Mouse (Mus musculus): ENCODE results near the gene Arhgef1. TPM values are rescaled to one million over a fixed set of nuclear protein-coding genes. Genes with fewer than 3 reads are reported as not detected.

Gene Arhgef1
- polyA plus RNA-seq, 1 experiment from 2014 or later: 30.4 TPM

DNA sequence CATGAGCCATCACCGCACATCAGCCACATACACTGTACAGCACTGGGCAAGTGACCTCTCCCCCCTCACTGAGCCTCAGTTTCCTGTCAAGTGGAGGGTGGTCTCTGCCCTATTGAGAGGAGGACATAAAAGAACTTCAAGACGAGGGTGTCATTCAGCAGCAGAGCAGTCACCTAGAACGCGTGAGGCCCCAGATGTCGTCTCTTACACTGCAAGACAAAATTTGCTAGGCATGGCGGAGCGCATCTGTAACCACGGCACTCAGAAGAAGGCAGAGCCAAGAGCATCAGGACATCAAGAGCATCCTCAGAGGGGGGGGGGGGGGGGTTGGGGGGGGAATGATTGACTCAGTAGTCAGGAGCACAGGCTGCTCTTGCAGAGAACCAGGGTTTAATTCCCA, 6.4 kb upstream of the Arhgef1 start:
- Histone ChIP-seq H3K9ac (replicated peaks) (no peak overlapping the region), H3K4me2 (ENCODE audit: low read depth, low read length) (no peak overlapping the region), H3K9me3 (ENCODE audit: low read length) (no peaks in the 10 kb centered on the region), H3K27ac (ENCODE audit: low read depth) (peak overlapping the region; percentile 67), H3K4me3 (ENCODE audit: low read depth, low read length) (no peak overlapping the region), H3K36me3 (replicated peaks; ENCODE audit: insufficient read depth, low read length) (0 out of 2 replicates have a peak, but pooled peaks cover under 1% of the 10 kb centered on the region), H3K4me1 (ENCODE audit: insufficient read depth) (0 out of 2 replicates have a peak, but pooled peaks cover 2% of the 10 kb centered on the region), H3K27me3 (ENCODE audit: insufficient read depth, low read length) (no peaks in the 10 kb centered on the region)
- TF ChIP-seq CTCF (IDR thresholded peaks at IDR 0.05; ENCODE audit: low read depth) (no peak), EP300 (IDR thresholded peaks at IDR 0.05; ENCODE audit: low read depth) (no peak)
- DNase-seq: no peak
- WGBS (ENCODE audit: insufficient replicate concordance): 71% methylated on average over 8 of the region's 8 CpGs
- ATAC-seq: no peak

DNA sequence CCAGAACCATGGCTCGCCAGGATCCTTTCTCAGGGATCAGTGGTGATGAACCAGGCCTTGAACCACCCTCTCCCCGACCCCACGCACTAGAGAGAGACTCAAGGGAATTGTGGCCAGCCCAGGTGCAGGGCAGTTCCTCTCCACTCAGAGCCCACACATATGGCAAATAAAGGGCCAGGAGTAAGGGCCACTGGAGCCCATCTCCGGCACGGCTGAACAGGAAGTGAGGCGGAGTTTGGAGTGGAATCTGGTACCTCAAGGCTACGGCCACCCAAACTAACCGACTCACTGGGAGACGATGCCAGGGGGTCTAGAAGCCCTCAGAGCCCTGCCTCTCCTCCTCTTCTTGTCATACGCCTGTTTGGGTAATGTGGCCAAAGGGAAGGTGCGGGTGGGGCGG, 5.5 kb upstream of the Arhgef1 start, which contains the start of gene Cd79a:
Cd79a (plus strand) TSS at position 158 of the 400 bp plus-strand sequence.
- 57% methylated on average over 12 of the region's 12 CpGs for WGBS (ENCODE audit: insufficient replicate concordance)
- Histone ChIP-seq H3K4me3 (ENCODE audit: low read depth, low read length) (peak within 1 kb of the TSS; percentile 29), H3K27ac (ENCODE audit: low read depth) (peak within 1 kb of the TSS; percentile 69), H3K4me1 (ENCODE audit: insufficient read depth) (peaks cover 5% of the 10 kb centered on the region; the same call in 1 of the 2 replicates), H3K9ac (replicated peaks) (0 out of 2 replicates have a peak within 1 kb of the TSS, but pooled peaks have one; percentile 4), H3K9me3 (ENCODE audit: low read length) (no peaks in the 10 kb centered on the region), H3K27me3 (ENCODE audit: insufficient read depth, low read length) (no peaks in the 10 kb centered on the region), H3K4me2 (ENCODE audit: low read depth, low read length) (peak within 1 kb of the TSS; percentile 0; the same call in 1 of the 2 replicates), H3K36me3 (replicated peaks; ENCODE audit: insufficient read depth, low read length) (no peaks in the 10 kb centered on the region)
- no peak for TF ChIP-seq CTCF (IDR thresholded peaks at IDR 0.05; ENCODE audit: low read depth)
- TF ChIP-seq EP300 (IDR thresholded peaks at IDR 0.05; ENCODE audit: low read depth): peak; percentile 17; the same call in 1 of the 2 replicates
- peak; percentile 54 for ATAC-seq
- peak; percentile 62 for DNase-seq

DNA sequence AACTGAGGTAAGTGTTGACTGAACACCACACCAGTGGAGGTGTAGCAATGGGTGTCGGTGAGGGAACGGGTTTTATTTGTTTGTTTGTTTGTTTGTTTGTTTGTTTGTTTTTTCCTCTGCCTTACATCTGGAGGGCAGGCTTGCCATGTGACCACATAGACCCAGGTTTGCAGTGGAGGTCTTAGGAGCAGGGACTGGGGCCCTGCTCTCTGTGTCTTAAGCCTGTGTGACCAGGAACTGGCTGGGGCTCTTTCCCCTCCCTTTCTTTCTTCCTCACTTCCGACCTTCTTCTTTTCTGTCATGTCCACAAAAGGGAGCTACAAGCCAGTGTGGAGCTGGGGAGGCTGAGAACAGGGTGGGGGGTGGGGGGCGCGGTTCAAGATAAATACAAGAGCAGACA, 4.8 kb upstream of the Arhgef1 start:
- DNase-seq: no peak
- H3K27me3 ChIP-seq (ENCODE audit: insufficient read depth, low read length): no peaks in the 10 kb centered on the region
- 67% methylated on average over 5 of the region's 5 CpGs for WGBS (ENCODE audit: insufficient replicate concordance)
- peak overlapping the region; percentile 0; the same call in 1 of the 2 replicates for H3K4me2 ChIP-seq (ENCODE audit: low read depth, low read length)
- H3K9ac ChIP-seq (replicated peaks): 0 out of 2 replicates have a peak overlapping the region, but pooled peaks have one; percentile 4
- no peaks in the 10 kb centered on the region for H3K9me3 ChIP-seq (ENCODE audit: low read length)
- peaks cover 9% of the 10 kb centered on the region for H3K4me1 ChIP-seq (ENCODE audit: insufficient read depth)
- peak overlapping the region; percentile 29 for H3K4me3 ChIP-seq (ENCODE audit: low read depth, low read length)
- TF ChIP-seq CTCF (IDR thresholded peaks at IDR 0.05; ENCODE audit: low read depth) (no peak), EP300 (IDR thresholded peaks at IDR 0.05; ENCODE audit: low read depth) (no peak)
- H3K36me3 ChIP-seq (replicated peaks; ENCODE audit: insufficient read depth, low read length): no peaks in the 10 kb centered on the region
- H3K27ac ChIP-seq (ENCODE audit: low read depth): 0 out of 2 replicates have a peak overlapping the region, but pooled peaks have one; percentile 8
- ATAC-seq: no peak

DNA sequence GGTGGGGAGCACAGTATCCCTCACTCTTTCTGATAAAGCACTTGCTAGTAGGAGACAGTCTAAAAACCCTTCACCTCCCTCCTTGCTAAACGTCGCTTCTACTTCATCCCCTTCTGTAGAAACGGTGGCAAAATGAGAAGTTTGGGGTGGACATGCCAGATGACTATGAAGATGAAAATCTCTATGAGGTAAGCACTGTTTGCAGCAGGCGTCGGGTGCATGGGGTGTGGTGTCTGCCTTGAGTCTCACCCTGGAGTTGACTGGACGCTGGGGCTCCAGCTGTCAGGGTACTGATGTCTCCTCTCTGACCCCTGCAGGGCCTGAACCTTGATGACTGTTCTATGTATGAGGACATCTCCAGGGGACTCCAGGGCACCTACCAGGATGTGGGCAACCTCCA, 1.6 kb upstream of the Arhgef1 start:
- no peak for DNase-seq
- TF ChIP-seq CTCF (IDR thresholded peaks at IDR 0.05; ENCODE audit: low read depth) (no peak), EP300 (IDR thresholded peaks at IDR 0.05; ENCODE audit: low read depth) (no peak)
- H3K4me2 ChIP-seq (ENCODE audit: low read depth, low read length): no peak overlapping the region
- H3K27ac ChIP-seq (ENCODE audit: low read depth): peak overlapping the region; percentile 49; the same call in 1 of the 2 replicates
- H3K9ac ChIP-seq (replicated peaks): no peak overlapping the region
- no peaks in the 10 kb centered on the region for H3K9me3 ChIP-seq (ENCODE audit: low read length)
- H3K4me3 ChIP-seq (ENCODE audit: low read depth, low read length): no peak overlapping the region
- 0 out of 2 replicates have a peak, but pooled peaks cover 4% of the 10 kb centered on the region for H3K36me3 ChIP-seq (replicated peaks; ENCODE audit: insufficient read depth, low read length)
- 37% methylated on average over 6 of the region's 6 CpGs for WGBS (ENCODE audit: insufficient replicate concordance)
- no peak for ATAC-seq
- peaks cover 24% of the 10 kb centered on the region for H3K4me1 ChIP-seq (ENCODE audit: insufficient read depth)
- H3K27me3 ChIP-seq (ENCODE audit: insufficient read depth, low read length): no peaks in the 10 kb centered on the region

DNA sequence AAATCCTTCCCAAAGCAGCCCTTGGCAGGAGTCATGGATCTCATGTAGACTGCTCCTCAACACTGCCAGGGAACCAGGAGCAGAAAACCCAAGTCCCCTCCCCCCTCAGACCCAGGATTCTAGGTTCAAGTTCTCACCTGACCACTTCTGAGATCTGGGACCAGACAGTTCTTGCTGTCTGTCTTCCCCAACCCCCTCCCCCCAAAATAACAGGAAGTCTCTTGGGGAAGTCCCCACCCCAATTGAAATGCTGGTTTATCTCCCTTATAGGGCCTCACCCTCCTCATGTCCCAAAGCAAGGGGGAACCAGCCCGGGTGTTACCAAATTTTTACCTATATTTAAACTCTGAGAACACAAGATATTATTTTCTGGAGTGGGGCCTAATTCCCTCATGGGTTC, 870 bp upstream of the Arhgef1 start:
- no peak for DNase-seq
- no peaks in the 10 kb centered on the region for H3K9me3 ChIP-seq (ENCODE audit: low read length)
- peak overlapping the region; percentile 97 for H3K4me2 ChIP-seq (ENCODE audit: low read depth, low read length)
- no peaks in the 10 kb centered on the region for H3K27me3 ChIP-seq (ENCODE audit: insufficient read depth, low read length)
- 8% methylated on average over 1 of the region's 1 CpGs for WGBS (ENCODE audit: insufficient replicate concordance)
- 0 out of 2 replicates have a peak overlapping the region, but pooled peaks have one; percentile 10 for H3K4me3 ChIP-seq (ENCODE audit: low read depth, low read length)
- peak overlapping the region; percentile 79; the same call in 1 of the 2 replicates for H3K9ac ChIP-seq (replicated peaks)
- peaks cover 31% of the 10 kb centered on the region for H3K4me1 ChIP-seq (ENCODE audit: insufficient read depth)
- no peak for TF ChIP-seq CTCF (IDR thresholded peaks at IDR 0.05; ENCODE audit: low read depth)
- TF ChIP-seq EP300 (IDR thresholded peaks at IDR 0.05; ENCODE audit: low read depth): no peak
- H3K27ac ChIP-seq (ENCODE audit: low read depth): peak overlapping the region; percentile 95
- H3K36me3 ChIP-seq (replicated peaks; ENCODE audit: insufficient read depth, low read length): 0 out of 2 replicates have a peak, but pooled peaks cover 4% of the 10 kb centered on the region
- ATAC-seq: no peak

DNA sequence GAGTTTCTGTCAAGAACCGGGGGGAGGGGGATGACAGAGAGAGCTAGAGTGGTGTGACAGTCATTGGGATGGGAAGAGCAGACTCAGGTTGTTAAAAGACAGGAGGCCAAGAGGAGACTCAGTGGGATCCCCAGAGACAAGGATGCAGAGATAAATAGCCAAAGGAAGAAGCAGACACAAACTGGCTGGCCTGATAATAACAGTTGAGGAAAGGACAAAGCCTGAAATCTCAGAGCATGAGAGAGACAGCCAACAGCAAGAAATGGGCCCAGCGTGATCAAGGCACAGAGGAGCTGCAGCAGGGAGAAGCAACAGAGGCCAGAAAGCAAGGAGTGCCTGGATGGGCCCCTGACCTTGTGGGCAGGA, 465 bp upstream of the Arhgef1 start:
- ATAC-seq (no peak), DNase-seq (no peak)
- Histone ChIP-seq H3K36me3 (replicated peaks; ENCODE audit: insufficient read depth, low read length) (0 out of 2 replicates have a peak, but pooled peaks cover 4% of the 10 kb centered on the region), H3K9ac (replicated peaks) (peak overlapping the region; percentile 79), H3K4me3 (ENCODE audit: low read depth, low read length) (peak overlapping the region; percentile 70), H3K27me3 (ENCODE audit: insufficient read depth, low read length) (no peaks in the 10 kb centered on the region), H3K27ac (ENCODE audit: low read depth) (peak overlapping the region; percentile 95), H3K4me2 (ENCODE audit: low read depth, low read length) (peak overlapping the region; percentile 97), H3K9me3 (ENCODE audit: low read length) (no peaks in the 10 kb centered on the region), H3K4me1 (ENCODE audit: insufficient read depth) (peaks cover 35% of the 10 kb centered on the region)
- WGBS (ENCODE audit: insufficient replicate concordance): 30% methylated on average over 2 of the region's 2 CpGs
- no peak for TF ChIP-seq CTCF (IDR thresholded peaks at IDR 0.05; ENCODE audit: low read depth)
- no peak for TF ChIP-seq EP300 (IDR thresholded peaks at IDR 0.05; ENCODE audit: low read depth)
